Mouse (Mus musculus): Measurements from ENCODE around the gene Ranbp10.

Gene Ranbp10

DNA sequence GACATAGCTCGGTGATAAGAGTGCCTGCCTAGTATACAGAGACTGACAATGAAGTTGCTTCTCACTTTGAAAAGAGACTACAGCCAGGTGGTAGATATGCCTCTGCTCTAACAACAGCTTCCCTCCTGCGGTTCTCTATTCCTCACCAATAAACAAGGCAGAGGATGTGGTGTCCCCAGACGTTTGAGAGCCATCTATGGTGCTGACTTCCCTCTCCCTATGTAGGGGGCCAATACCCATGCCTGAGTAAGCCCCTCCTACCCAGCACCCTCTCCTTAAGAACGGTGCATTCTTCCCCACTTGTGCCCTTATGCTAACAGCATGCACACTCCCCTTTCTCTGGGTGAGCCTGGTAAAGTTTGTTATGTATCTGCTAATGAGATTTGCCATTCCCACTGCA is 38.2 kb downstream of the Ranbp10 start:
- no peak for DNase-seq (ENCODE audit: low spot score)

DNA sequence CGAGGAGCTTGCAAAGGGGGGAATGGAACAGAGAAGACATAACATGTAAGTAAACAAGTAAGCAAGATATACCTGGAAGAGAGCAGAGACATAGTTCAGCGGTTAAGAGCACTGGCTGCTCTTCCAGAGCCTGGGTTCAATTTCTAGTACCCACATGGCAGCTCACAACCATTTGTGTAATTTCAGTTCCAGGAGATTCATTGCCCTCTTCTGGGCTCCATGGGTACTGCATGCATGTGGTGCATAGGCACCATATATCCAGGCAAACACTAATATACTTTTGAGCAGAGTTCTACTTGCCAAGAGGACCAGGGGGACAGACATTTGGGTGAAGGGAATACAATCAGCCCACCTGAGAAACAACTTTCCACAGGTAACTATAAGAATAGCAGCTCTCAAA is 38.9 kb downstream of the Ranbp10 start:
- DNase-seq (ENCODE audit: low spot score) = peak; percentile 56

DNA sequence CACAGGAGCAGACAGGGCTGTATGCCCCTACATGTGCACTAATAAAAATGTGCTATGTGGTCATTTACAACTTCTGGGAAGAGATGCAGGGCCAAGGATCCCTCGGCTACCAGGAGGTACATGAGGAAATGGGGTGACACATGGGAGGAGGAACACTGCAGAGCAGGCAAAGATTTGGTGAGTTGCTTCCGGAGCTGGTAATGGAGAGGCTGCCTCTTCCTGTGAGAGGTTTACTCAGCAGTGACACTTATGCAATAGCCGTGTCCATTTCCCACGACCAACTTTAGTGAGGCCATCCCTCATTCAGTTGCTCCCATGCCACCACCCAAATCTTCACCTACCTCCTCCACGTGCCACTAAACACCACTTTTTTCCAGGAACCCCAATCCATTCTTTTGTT is 46.9 kb downstream of the Ranbp10 start:
- no peak for DNase-seq (ENCODE audit: low spot score)

DNA sequence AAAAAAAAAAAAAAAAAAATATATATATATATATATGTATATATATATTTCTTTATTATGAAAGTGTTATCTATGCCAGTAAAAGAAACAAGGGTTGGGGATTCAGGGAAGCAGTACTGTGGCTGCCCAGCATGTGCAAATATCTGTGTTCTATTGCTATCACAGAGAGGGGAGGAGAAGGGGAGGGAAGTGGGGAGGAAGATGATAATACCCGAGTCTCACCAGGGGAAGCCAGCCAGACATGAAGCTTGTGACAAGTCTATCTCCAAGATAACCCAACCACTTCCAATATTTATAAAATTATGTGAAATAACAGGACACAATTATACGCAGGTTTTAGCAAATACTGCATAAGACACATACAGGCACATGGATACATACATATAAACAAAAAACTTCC is 49.3 kb downstream of the Ranbp10 start:
- DNase-seq (ENCODE audit: low spot score) = no peak

DNA sequence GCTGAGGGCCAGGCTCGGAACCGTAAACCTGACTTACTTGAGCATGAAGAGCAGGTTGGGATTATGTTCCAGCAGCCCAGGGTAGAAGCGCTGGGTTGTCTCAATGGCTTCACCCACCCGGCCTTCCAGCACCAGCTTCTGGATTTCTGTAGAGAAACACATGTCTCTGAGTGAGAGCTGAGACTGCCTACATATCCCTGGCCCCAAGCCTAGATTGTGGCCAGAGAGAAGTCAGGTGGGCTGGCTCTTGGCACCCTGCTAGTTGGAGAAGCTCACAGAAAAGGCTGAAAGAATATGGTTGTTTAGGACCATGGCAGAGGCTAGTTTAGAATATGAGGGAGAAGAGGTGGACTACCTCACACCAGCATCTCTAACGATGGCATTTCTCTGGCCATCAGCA is 52.7 kb downstream of the Ranbp10 start:
- DNase-seq (ENCODE audit: low spot score) = no peak

DNA sequence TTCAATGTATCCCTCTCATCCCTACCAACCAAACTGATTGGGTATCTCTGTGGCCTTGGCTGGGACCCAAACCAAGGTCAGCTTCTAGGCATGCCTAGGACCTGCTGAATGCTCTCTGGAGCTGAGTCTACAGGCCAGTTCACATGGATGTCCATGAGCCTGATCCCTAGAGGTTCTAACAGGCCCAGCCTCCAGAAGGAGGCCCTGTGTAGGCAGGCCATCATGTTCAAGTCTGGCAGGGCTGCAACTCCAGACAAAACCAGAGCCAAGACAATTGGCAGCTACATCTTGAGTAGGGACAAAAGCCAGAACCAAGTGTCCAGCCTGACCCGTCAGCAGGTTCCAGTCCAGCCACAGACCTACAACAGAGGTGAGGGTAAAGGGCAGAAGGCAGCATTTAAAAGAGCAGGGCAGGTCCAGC is 53.7 kb downstream of the Ranbp10 start:
- no peak for DNase-seq (ENCODE audit: low spot score)

DNA sequence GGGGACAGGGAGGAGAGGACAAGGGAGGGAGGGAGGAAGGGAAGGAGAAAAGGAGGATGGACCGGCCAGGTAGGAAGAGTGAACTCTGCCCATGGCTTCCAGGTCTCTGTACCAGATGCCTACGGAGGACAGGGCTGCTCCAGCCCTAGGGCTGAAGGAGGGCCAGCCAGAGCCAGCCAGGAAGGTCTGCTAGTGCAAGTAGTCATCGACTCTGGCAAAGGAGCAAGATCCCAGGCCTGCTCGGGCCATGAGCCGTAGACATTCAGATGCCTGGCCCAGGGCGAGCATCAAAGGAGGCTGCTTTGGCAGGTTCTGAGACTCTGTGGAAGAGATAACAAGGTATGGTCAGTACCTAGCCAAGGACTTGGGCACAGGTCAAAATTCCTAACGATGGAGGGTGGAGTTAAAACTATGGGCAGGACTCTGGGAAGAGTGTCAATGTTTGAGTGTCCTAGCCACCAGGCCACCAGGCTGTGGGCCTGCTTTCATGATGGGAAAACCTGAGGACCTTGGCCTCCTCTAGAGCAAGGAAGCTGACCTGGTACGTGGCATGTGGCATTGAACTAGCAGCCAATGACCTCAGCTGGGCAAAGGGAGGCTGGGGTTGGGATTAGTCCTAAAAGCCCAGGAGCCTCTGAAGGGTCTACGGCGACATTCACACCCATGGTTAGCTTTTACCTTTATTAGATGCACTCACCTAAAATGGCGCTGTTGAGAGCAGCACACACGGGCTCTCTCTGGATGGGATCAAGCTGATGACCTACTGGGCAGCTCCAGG is 55.6 kb downstream of the Ranbp10 start:
- no peak for DNase-seq (ENCODE audit: low spot score)

DNA sequence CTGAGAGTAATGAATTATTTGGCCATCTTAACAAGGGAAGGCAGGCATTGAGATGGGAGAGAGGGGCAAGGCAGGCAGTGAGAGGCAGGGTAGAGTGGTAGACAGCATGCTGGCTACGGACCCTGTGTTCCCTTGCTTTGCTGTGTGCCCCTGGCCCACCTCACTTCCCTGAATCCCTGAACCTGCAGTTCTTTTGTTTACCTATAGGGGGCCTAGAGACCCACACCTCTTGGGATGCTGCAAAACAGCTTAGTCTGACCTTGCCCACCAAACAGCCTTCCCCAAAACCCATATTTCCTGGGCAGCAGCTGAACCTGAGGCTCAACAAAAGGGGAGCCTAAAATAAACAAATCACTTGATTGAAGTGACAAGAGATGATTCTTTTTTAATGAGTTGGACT is 56.5 kb downstream of the Ranbp10 start:
- DNase-seq (ENCODE audit: low spot score) = no peak

DNA sequence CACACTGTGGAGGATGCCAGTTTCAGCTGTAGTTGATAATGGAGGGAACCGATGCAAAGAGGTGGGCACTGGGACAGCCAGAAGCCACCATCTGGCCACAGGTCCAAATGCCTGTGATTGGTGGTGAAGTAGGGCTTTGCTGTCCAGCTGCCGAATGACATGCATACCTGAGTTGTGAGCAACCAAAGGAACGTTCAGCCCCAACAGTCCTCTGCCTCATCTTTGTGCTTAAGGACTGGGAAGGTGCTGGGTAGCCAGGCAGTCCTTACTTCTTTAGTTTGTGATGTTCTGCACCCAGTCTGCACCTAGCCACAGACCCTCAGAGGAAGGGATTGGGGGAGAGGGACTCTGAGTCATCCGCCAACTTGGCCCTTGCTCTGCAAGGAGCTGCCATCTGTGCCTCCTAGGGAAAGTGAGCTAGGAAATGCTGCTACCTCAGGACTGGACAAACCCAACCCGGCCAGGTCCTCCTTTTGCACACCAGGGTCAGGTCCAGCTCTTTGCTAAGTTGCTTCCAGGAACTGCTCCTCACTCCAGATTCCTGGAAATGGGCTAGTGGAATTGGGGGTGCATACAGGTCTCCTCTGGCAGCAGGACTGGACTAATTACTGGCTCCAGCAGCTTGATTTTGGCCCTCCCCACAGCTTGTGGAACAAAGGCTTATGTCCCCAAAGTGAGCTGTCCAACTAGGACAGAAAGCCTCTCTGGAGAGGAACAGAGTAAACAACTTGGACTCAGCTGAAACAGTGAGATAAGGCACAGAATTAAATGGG is 58.5 kb downstream of the Ranbp10 start:
- no peak for DNase-seq (ENCODE audit: low spot score)

DNA sequence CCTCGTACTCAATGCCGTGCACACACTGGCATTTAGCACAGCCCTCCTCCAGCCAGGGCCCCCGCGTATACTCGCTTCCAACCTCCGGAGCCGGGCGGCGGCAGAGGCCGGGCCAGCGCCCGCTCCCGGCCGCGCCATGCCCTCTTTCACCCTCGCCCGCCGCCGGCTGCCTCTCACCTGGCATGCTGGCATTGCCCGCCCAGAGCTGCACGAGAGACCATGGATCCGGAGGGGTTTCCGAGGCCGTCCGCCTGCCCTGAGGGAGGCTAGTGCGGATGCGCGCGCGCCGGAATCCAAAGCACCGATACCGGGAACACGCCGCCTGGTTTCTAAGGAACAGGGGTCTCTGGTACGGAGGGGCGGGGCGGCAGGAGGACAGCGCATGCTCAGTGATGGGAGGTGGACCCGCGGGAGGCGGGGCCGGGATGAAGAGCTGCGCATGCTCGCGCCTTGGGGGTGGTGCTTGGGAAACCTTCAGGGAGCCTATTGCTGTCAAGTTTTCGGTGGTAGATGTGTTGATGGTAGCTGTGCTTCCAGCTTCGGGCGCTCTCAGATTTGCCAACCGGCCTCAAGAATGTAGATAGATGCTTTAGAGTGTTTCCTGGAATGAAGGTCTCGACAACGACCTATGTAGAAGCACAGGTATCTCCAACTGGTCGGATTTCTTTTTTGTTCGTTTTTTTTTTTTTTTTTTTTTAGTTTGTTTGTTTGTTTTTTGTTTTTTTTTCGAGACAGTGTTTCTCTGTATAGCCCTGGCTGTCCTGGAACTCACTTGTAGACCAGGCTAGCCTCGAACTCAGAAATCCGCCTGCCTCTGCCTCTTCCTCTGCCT is 68.7 kb downstream of the Ranbp10 start, which contains the start of gene Gfod2:
TSS of gene Gfod2 (minus strand) at position 388 of the 832 bp plus-strand sequence.
- DNase-seq (ENCODE audit: low spot score) = peak; percentile 97

DNA sequence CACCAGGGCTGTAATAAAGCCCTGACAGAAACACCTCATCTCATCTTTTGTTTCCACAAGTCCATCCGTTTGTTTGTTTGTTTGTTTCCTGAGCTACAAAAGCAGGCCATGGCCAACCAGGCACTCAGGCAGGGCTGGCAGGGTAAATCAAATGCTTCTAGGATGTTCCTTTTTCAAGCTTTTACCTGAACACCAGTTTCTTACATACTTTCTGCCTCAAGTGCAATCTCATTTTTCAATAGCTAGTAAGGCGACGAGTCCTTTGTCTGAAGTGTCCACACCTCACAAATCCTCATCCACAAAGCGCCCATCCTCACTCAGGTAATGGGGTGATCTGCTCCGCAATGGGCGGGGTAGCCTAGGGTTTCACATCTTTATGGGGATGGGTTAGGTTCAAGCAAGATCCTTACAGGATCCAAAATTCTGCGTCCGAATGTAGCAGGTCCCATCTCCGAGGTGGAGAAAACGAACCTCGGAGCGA is 69.3 kb downstream of the Ranbp10 start:
- DNase-seq (ENCODE audit: low spot score) = no peak

DNA sequence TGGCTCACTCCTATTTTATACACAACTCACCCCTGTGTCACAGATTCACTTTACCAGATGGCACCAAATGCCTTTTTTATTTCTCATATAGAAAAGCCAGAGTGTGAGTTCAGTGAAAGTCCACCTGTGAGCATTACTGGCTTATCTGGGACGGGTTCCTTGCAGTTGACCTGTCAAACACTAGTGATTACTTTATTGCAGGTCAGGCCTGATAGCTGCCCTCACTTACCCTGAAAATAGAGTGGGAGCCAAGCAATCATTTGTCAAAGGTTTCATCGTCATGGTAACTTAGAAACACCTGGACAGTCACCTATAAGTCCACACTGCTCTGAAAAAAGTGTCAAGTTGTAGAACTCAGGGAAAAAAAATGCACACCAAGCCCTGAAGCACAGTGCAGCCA is 72.5 kb downstream of the Ranbp10 start:
- DNase-seq (ENCODE audit: low spot score) = no peak

DNA sequence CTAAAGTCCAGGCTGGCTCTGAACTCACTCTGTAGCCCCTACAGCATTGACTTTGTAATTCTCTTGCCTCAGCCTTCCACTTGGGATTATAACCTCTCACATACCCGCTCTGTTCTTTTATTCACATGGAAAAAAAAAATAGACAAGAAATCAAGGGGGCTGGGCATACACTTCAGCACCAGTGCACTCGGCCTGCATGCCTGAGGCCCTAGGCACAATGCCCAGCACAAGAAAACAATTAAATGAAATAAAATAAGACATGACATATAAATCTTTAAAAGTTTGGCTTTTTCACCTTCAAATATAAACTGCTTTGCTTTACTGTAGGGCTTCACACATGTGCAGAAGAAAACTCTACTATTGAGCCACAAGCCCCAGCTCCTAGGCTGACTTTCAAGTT is 73.2 kb downstream of the Ranbp10 start:
- DNase-seq (ENCODE audit: low spot score) = no peak

DNA sequence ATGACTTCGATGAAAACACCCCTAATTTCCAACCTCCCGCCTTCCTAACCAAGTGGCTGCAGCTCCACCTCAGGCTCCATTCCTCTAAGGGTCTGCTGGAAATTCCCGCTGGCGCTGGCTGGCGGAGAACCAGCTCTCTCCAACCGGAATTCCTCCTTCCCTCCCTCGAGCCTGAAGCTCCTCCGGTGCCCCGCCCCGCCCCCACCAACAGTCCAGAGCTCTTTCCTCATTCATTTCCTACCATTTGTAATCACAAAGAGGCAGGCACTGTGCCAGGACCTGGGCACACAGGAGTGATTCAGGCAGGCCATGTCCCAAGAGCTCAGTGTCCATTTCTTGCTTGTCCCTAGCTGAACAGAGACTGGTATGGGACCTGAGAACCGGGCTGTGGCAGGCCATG is 76.5 kb downstream of the Ranbp10 start:
- DNase-seq (ENCODE audit: low spot score) = no peak

DNA sequence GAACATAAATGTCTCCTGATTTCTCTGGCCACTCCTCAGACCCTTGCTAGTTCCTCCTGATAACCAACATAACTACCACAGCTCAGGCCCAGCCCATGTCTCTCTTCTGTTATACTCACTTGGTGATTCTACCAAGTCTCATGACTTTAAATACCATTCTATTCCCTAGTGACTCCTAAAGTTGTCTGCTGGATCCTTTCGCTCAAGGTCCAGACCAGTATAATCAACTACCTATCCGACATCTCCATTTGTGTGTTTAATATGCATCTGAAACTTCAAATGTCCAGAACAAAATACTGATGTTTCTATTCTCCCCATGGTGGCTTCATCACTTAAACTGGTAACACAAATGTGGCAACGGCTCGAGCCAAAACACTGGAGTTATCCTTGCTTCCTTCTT is 83.8 kb downstream of the Ranbp10 start:
- DNase-seq (ENCODE audit: low spot score) = no peak

DNA sequence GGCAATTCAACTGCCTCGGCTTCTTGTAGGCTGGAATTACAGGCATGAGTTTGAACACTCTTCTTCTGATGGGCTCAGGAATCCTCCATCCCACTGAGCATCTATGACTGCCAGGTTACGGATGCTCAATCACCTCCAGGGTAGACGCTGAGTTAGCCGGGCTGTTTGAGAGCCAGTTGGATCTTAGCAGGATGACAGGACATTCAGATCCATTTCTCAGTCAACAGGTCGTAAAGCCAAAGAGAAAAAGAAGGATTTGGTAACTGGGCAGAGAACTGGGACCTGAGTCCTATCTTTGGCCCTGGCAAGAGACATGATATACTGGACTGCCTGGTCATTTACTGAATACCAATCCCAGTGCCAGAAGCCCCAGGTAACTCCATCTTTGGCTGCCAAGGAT is 87.9 kb downstream of the Ranbp10 start:
- no peak for DNase-seq (ENCODE audit: low spot score)

DNA sequence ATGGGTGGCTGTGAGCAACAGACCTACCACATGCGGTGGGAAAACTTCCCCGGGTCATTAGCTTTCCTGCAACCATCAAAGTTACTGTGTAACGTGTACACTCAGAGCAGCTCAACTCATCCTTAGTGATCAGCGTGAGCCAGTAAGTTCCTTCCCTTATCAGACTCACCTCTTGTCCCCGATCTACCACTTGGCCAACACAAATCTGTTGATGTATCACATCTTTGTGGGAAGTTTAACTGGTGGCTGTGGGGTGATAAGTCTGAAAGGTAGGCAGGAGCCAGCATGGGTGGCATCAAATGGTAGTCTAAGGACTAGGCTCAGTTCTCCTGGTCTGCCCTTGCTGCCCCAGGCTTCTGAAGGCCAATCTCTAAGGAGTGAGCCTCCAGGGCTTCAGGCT is 95.0 kb downstream of the Ranbp10 start:
- DNase-seq (ENCODE audit: low spot score) = no peak

DNA sequence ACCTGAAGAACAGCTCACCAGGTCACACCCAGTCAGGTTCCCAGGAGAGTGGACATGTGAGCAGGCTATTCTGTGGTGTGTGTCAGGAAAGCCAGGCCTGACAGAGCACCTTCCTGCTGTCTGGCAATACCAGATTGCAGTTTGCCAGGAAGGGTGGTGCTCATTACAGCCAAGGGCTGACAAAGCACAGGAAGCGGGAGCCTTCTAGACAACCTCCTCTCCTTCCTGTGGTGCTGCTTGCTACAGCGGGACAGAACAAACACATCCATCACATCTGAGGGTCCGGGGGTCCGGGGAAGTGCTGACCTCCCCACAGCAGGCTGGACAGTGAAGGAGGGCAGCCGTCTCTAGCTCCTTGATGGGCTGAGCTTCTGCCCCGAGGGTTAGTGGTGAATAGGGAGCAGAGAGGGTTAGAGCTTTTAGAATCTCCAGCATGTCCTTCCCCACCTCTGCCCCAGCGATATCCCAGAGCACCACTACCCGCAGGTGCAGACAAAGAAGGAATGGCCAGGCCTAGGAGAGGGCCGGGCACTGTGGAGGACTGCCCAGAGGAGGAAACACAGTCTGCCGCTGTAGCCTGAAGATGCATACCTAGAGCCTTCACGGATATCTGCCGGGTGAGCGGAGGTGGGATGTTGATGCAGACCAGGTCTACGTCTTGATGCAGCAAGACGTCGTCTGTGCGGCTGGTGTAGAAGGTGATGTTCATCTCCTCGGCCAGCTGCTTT is 99.6 kb downstream of the Ranbp10 start:
- DNase-seq (ENCODE audit: low spot score) = peak; percentile 14

DNA sequence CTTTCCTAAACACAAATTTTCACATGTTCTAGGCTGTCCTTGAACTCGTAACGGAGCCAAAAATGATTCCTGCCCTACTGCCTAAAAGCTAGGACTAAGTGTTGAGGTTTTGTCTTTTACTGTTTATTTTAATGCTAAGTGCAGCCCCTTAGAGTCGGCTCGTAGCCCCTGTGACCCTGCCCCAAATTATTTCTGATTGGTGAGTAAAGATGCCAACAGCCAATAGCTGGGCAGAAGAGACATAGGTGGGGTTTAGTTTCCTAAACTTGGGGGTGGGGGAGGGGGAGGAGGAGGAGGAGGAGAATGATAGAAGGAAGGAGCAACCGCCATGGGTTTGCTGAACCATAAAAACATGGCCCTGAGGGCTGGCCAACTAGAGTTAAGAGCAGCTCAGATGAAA is 101.4 kb downstream of the Ranbp10 start:
- DNase-seq (ENCODE audit: low spot score) = no peak

DNA sequence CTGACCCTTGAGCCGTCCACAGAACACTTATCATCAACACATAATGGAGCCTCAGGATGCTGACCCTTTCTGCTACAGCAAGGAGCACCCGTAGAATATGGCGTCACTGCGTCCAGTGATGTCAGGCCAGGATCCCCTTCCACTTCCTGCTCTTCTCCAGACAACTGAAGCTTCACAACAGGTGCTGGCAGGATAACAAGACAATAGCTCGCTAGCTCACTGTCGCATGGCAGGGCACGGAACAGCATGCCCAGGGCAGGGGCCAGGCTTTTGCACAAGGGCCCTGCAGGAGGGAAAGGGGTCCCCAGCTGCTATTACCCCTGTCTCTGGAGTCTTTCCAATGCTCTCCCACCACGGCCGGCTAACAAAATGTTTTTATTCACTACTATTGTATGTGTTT is 104.3 kb downstream of the Ranbp10 start:
- DNase-seq (ENCODE audit: low spot score) = no peak

DNA sequence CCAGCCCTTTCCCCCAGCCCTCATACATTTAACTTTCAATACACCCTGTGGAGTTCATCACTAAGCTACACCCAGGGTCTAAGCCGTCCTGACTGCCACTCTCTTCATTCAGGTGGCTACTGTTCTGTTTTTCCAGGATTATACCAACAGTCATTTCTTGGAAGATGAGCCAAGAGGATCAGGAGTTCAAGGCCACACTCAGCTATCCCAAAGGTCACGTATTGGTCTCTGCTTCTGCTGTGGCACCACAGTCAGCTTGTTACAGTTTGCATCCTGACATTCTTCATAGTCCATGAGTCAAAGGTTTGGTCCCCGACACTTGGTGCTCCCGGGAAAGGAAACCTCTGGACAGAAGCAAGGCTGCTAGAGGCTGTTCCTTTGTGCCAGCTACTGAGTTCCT is 107.5 kb downstream of the Ranbp10 start:
- DNase-seq (ENCODE audit: low spot score) = no peak
